Mouse (Mus musculus) thymus, postnatal 14 days (tissue): ENCODE data around the gene Dcaf15.

Experiments used
- DNase-seq: peaks from one replicate; pipeline ENCODE4 v3.0.0; 2021

Dcaf15 gene

DNA sequence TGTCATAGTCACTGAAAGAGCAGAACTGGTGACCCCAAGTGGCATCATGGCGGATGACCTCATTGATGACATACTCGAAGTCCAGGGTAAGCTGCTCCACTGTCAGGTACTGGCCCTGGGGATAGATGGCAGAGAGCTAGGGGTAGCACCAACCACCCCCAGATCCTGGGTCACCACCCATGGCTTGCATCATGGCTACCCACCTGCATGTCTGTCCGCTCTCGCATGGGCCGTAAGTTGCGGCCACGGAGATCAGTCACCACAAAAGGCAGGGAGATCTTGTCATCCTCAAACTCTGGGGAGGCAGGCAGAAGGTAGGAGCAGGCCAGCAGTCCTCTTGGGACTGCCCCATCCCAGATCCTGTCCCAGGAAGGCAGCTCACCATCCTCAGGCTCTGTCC, 6.2 kb downstream of the Dcaf15 start:
- DNase-seq, result no peak

DNA sequence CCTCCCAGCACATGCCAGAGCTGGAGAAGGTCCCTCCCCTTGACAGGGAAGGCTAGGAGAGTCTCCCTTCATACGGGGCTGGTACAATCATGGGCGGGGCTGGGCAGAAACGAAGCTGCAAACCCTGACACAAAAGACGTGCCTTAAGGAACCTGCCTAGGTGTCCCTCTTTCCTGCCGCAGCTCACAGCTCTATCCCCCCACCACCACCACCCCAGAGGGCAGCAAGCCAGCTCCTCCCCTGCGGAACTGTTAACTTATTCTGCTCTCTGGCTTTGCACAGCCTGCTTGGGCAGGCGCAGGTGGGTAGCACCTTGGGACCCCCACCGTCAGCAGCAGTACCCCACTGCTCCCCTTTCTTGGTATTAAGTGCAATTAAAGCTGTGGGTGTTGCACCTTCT, 8.5 kb downstream of the Dcaf15 start:
- DNase-seq, result no peak

DNA sequence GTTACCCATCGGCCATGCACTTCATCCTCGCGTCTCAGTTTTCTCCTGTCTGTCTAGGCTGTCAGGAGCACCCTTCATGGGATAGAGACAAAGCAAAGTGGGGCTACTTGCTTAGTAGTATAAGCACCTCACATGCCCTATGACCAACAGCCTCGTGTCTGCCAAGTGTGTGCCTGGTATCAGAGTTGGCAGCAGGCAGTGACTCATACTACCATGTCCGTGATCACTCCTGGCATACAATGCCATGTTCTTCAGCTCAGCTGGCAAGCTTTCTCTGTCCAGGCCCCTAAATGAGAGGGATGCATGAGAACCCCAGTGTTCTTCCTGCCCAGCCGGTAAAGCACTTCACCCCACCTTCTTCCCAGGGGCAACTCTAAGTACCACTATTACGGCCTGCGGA, 14.0 kb downstream of the Dcaf15 start:
- DNase-seq, result no peak

DNA sequence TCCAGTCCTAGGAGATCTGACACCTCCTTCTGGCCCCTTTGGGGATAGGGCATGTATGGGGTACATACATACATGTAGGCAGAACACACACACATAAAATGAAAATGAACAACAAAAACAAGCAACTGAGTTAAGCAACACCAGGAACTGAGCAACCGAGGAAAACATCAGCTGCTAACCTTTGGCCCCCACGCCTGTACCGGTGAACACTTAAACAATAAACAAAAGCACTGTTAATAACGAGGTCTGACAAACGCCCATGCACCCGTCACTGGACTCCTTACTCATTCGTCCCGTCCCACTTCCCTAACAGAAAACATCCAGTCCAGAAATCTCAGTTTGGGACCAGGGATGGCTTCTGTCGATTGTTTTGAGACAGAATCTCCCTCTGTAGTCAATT, 15.3 kb downstream of the Dcaf15 start:
- no peak for DNase-seq

DNA sequence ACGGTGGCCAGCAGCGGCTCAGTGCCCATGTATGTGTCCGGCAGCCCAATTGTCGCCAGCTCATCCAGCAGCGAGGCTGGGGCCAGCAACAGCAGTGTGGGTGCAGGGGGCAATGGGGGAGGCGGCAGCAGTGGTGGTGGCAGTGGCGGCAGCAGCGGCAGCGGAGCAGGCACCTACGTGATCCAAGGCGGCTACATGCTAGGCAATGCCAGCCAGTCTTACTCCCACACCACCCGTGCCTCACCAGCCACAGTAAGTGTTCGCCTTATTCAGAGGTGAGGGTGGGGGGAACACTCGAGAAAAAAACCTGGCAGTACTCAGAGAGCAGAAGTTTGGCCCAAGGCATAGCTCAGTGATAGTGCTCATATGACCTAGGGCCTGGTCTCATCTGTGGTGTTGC, 16.7 kb downstream of the Dcaf15 start:
- no peak for DNase-seq

DNA sequence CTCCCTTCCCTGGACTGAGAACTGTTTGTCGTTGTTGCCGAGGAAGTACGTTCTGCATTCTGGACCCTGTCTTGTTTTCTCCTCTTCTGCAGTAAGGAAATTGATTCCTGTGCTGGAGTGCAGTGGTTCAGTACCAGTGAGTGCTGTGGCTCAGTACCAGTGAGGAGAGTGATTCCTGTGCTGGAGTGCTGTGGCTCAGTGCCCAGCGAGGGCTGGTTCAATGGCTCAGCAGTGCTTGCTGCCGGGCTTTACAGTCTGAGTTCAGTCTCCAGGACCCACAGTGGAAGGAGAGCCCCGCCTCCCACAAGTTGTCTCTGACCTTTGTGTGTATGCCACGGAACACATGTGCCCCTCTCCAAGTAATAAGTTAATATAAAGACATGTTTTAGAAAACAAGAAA, 17.4 kb downstream of the Dcaf15 start:
- DNase-seq, result no peak

DNA sequence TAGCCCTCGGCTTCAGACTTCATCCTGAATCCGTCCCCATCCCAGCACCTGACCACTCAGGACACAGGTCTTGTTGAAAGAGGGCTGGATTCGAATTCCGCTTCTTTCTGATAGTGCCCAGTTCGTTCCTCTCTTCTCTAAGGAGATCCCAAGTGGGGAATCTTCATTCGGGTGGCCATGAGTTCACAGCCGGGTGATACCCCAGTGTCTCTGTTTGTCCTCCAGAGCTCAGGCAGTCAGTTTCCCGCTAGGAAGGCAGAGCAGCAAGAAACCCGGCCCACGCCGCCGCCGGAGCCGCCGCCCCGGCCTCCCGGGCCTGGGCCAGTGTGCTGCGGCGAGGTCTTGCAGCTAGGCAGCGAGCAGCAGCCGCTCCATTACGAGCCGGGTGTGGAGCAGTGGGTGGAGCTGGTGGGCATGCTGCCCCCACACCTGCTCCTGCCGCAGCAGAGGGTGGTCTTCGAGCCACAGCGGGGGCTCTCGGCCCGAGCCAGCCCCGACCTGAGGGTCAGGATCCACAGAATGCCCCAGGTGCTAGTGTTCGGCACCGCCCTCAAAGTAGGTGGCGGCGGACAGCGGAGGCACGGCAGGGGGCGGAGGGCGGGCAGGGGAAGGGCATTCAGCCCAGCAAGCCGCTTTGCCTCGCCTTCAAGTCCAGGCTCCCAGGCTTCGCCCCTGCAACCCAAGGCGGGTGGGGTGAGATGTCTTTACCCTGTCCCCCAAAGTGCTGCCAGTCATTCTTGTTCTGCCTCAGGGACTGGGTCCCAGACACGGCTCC, 20.0 kb downstream of the Dcaf15 start:
- DNase-seq, result no peak

DNA sequence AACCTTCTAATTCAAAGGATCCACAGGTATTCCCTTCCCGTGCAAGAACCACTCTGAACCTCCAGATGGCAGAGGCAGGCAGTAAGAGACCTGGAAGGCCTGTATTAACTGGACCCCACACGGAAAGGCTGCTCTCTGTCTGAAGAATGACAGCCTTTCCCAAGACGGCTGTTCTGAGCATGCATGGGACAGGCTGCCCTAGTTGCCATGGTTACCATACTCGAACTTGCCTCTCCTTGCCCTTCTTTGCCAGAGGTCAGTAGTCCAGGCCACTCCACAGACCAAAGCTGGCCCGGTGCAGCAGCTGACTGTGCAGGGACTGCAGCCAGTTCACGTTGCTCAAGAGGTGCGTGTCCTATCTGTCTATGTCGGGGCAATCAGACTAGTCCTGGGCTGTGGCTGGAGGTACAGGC, 20.7 kb downstream of the Dcaf15 start:
- DNase-seq, result no peak

DNA sequence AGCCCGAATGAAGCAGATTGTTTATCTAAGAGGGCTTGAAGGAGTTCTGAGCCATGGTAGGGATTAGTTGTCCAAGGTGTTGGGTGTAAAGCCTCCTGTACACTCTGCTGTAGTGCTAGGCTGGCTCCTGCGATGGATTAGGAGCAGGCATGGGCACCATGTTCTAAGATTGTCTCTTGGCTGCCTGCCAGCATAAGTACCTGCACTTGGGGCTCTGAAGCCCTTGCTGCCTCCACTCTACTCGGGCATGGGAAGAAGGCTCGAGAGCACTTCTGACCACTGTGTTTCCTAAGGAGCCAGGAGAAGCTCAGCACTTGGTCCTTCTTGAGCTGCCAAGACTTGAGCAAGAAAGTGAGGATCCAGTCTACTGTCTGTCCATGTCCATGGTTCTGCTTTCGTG, 25.4 kb downstream of the Dcaf15 start:
- no peak for DNase-seq

DNA sequence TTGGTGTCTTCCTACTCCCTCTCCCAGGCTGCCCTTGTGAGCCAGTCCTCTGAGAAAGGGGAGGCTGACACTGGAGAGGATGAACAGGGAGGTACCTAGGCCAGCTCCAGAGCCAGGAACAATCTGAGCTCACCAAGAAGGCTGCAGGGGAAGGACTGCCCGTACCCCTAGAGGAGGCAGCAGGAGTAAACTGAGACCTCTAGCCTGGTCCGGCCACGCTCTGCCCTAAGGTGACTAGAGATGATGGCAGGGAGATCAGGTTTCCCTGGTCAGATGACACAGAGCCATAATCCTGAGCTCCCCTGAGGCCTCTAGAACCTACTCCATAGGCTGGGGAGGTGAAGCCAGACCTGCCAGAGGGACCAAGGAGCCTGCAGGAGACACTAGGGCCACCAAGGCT, 27.7 kb downstream of the Dcaf15 start:
- no peak for DNase-seq

DNA sequence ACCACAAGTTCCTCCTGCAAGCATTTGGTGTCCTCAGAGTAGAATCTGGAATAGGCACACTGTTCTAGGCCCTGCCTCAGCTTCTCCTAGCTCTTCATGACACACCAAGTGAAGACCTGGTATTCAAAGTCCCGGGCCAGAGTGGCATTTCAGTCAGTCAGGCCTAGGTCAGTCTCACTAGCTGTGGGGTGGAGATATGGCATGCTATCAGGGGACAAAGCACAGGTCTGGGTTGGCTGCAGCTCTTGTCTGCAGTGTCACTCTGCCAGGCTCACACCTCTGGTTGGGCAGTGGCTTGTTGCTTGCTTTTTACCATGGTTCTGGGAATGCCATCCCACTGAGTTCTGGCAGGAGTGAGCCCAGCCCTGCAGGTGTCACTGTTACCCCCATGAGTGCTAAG, 28.2 kb downstream of the Dcaf15 start:
- DNase-seq, result no peak

DNA sequence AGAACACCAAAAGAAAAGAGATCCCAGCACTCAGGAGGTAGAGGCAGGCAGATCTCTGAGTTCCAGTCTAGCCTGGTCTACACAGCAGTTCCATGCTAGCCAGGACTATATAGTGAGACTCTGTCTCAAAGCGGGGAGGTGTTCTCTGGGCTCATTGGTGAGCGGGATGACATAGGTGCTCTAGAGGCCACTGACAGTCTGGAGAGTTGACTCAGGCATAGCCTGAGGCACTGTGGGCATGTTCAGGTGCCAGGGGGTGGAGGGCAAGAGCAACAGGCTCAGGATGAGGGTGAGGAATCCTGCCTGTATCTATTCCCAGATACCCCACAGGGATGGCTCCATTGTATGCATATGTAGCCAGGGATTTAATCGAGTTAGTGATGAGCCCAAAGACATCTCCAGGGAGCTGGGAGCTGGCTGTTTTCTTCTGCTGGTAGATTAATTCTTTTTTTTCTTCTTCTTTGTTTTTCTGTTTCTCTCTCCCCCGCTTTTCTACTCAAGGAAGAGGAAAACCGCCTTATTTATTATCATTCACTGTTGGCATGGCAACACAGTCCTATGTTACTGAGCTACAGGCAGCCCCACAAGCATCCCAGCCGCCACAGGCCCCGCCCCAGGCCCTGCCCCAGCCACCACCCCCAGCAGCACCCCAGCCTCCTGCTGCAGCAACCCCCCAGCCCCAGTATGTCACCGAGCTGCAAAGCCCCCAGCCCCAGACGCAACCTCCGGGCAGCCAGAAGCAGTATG, 31.2 kb downstream of the Dcaf15 start:
- DNase-seq, result peak; percentile 27

DNA sequence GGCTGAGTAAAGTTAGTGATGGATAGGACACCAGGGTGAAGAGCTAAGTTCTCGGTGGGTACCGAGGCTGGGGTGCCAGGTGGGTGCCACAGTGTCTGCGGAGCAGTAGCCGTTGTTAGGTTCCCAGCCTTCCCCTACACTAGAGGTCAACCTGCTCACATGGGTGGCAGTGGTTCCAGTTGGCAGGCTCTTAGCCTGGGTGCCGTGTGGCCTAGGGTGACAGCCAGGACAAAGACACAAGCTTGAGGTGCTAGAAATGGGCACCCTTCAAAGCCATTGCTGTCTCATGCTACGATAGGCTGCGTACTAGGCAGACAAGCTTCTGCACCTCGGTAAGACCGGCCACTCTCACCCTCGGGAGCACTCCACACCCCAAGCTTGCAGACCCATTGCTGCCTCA, 32.2 kb downstream of the Dcaf15 start:
- DNase-seq, result no peak

DNA sequence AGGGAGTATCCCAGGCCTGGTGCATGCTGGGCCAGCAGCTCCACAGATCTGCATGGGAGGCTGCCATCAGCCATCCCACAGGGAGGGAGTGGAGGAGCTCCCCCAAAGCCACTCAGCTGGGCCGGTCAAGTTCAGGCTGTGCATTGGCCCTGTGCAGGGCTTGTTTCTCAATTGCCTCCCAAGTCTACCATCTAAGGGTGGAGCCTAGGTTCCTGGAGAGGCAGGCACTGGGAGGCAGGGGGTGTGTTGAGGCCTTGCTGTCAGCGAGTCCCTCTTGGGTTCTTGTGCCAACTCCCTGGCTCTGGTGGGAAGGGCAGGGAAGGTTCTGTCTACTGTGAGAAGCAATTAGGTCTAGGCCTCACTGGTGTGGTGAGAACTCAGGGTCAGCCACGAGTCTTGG, 32.6 kb downstream of the Dcaf15 start:
- no peak for DNase-seq

DNA sequence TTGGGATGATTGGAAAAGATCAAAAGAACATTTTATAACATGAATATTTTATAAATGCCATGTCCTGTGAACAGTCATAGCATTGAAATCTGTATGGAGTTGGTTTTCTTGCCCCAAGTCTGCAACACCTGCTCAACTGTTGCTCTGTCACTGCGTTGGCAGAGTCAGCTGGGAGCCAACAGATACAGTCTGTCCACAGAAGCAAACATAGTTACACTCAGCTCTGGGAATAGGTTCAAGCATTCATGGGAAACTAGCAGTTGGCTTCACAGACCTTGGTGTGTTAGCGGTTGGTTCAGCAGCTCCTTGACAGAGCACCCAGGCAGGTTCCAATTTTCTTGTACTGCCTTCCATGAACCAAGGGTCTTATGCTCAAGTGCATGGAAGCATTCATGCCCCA, 33.9 kb downstream of the Dcaf15 start:
- DNase-seq, result no peak

DNA sequence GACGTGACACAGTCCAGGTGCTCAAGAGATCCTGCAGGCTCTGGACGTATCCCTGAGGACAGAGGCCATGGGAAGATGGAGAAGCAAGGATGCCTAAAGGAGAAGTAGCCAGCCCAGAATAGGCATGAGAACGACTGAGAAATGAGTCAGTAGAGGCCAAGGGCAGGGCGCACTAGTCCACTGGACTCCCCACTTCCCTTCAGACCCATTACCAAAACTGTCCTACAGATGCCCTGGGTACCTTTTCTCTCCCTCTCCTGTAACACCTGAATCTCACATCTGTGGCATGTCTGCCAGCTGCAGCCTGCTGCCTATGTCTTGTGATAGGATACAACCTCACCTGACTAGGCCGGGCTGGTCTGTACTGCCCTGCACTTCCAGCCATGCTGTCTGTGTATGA, 34.3 kb downstream of the Dcaf15 start:
- no peak for DNase-seq

DNA sequence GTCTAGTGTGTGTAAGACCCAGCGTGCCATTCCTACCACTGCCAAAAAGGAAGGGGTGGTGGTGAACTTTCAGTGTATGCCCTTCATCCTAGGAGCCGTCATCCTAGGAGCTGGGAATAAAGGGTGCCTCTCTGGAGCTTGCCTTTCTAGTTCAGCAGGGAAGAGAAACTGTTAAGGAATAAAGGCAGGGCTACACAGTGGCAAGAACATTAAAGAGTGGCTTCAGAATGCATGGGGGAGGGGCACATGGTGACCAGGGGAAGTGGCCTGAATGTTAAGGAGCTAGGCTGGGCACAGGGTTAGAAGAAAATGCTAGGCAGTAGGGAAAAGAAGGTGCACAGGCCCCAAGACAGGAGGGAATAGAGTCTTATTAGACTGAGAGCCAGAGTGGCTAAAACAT, 34.8 kb downstream of the Dcaf15 start:
- DNase-seq, result no peak

DNA sequence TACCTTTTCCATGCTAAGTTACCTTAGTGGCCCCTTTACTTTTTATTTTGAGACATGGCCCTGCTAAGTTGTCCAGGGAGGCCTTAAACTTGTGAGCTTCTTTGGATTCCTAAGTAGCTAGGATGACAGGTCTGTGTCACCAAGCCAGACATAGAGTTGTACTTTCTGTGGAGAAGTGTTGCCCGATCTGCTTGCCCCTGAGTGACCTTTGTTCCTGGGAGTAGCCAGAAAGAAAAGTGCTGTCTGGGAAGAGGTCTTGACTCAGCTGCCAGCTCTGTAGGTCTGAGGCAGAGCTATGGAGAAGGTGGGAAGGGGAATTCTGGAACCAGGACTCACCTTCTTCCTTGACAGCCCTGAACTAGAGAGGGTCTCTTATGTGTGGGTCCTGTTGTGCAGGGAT, 35.4 kb downstream of the Dcaf15 start:
- no peak for DNase-seq

DNA sequence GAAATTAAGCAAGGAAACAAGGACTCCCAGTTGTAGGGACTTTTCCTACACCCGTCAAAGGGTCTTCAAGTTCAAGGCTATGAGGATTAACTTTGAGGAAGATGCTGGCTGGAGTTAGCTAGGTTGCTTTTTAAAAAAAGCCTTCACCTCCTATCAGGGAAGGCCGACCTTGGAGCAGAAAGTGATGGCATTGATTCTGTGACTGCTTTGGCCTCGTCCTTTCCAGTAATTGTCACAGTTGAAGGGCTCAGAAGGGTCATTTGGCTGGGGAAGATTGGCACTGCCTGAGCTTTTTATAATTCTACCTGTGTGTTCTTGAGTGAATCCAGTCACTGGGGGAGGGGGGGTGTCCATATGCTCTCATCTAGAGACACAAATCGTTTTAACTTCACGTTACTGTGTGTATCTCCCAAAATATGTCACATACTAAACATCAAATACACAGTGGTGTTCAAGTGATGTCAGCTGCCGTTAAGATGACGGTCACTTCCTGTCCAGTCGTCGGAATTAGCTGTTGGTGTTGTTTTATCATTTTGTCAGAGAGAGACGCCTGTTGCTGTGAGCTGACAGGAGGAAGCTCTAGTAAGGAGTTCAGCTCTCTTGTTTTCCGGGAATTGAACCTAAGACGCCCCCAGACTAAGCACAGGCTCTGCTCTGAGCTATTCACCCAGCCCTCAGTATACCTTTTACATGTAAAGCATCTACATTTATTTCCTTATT, 36.1 kb downstream of the Dcaf15 start:
- no peak for DNase-seq

DNA sequence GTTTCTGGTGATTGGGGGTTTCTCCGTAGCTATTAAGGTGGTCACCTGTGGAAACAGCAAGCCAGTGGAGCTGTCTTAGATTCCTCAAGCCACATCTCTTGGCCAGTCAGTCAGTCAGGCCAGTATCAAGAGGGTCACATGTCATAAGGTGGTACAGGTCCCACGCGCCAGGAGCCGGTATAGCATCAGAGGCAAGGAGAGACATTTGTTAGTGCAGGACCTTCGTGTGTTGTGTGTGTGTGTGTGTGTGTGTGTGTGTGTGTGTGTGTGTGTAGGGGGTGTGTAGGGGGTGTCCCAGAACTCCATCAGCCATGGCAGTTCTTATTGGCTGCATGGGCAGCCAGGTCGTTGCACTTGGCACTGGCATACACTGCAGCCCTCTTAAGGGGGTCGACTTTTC, 36.7 kb downstream of the Dcaf15 start:
- DNase-seq, result no peak

DNA sequence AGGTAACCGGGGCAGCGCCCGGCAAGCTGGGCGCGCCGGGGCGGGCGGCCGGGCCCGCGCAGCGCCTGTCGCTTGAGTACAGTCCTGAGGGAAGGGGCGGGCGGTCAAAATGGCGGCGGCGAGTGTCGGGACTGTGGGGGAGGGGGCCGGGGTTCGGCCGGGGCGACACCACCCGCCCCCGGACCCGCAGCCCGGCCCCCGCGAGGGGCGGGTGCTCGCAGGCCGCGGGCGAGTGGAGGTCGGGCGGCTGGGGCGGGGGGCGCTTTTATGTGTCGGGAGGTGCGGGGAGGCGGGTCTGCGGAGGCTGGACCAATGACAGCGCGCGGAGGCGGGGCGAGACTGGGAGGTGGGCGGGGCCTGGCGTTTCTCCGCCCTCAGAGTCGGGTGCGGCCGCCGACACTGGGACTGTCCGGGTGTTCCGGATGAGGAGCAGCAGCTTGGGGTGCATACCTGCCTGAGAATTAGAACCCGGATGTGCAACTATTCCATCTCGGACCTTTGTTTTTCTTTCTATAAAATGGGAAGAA, 37.5 kb downstream of the Dcaf15 start:
- peak; percentile 99 for DNase-seq

DNA sequence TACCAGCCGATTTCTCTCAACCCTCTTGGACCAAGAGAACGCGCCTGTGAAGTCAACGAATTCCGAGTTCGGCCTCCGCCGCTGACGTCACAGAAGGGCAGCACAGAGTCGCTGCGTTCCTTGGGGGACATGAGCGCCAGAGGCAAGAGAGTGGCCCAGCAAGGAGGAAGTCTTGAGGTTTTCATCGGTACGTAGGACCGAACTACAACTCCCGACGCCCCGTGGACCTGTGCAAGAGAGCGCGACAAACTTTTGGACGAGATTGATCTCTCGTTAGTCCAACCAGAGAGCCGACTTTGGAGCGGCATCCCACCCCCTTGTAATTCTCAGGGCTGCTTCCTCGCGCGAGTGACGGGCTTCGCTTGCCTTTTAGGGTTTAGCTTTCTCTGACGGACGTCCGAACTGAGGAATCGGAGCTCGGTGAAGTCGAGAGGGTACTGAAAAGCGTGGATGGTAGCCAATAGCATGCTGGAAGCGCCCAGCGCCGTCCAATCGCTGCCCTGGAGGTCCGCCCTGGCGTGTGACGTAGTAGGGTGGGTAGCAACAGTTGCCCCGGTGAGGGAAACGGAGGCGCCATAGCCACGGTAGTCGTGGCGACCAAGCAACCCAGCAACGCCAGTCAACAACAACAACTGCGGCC, 38.2 kb downstream of the Dcaf15 start, which contains the start of gene Rfx1:
Gene Rfx1, plus strand, starts transcription at position 544 of the 640 bp plus-strand sequence.
- peak; percentile 99 for DNase-seq

DNA sequence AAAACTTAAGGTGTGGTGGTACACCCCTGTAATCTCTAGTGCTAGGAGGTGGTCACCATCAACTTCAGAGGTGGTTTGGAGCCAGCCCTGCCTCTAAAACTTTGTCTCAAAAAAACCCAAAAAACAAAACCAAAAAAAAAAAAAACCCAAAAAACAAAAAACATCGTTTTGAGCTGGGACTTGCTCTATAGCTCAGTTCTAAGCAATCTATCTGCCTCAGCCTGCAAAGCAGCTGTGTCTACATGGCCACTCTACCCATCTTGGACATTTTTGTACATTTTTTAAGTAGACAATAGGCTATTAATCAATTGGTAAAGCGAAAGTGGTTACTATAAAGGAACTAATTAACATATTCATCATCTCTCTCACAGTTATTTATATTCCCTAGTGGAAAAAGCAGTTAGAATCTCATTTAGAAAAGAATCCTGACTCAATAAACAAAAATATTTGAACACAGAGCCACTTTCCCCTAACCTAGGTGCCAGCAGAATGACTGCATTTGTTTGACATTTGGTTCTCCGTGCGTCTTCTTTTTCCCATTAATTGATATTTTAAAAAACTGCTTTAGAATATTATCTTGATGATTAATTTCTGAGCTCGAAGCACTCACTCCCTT, 39.0 kb downstream of the Dcaf15 start:
- no peak for DNase-seq
